19 mouse cellular contexts compared by ENCODE assay signal in the genomic region with DNA sequence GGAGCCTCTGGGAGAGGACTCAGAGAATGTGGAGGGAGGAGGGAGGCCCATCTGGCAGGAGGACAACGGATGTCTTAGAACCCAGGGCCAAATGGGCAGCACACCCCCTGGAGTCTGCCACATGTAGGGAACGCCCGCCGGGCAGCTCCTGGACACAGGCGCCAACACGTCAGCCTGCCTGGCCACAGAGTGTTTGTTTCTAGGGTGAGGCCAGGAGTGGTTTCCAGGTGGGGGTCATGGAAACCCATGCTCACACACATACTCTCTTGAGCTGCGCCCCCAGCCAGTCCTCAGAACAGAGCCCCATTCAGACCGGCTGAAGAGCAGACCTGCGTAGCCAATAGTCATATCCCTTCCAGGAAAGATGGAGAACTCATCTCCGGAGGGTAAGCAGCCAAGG. TPM values are rescaled to one million over a fixed set of nuclear protein-coding genes. Genes with fewer than 3 reads are reported as not detected.
DNase-seq lines count a peak whose midpoint lies in the region; ATAC-seq and TF ChIP-seq lines count a peak whose summit lies in the region.
"Had no signal": no experiment of that assay in that cellular context is flagged by ENCODE, and none has a peak within 500 bp of the region (broad histone marks: within the 10 kb centered on the region; RNA-seq: fewer than 3 reads in every experiment).

No protein-coding gene starts in this region.

- H3K9ac ChIP-seq in embryonic facial prominence, embryonic 14.5 days (ENCODE audit: low read depth, low read length) = no peak overlapping the region
- no peak overlapping the region for H3K9ac ChIP-seq in hindbrain, postnatal 0 days (replicated peaks; ENCODE audit: low read length)
- H3K9ac ChIP-seq in hindbrain, embryonic 13.5 days = no peak overlapping the region
- no peak overlapping the region for H3K9ac ChIP-seq in stomach, postnatal 0 days (ENCODE audit: low read length)
- H3K9ac ChIP-seq: forebrain, embryonic 13.5 days; heart, embryonic 13.5 days had no signal

- H3K4me3 ChIP-seq in embryonic facial prominence, embryonic 14.5 days (ENCODE audit: low read depth, low read length) = no peak overlapping the region
- no peak overlapping the region for H3K4me3 ChIP-seq in embryonic facial prominence, embryonic 10.5 days
- no peak overlapping the region for H3K4me3 ChIP-seq in hindbrain, postnatal 0 days (ENCODE audit: low read length)
- H3K4me3 ChIP-seq in hindbrain, embryonic 13.5 days = no peak overlapping the region
- peak overlapping the region; percentile 68 for H3K4me3 ChIP-seq in testis, adult 2 months (ENCODE audit: control insufficient read depth, low read depth, low read length)
- H3K4me3 ChIP-seq in stomach, postnatal 0 days (ENCODE audit: low read depth, low read length) = no peak overlapping the region
- H3K4me3 ChIP-seq: forebrain, embryonic 13.5 days; heart, embryonic 13.5 days had no signal

- no peak overlapping the region for H3K4me2 ChIP-seq in embryonic facial prominence, embryonic 14.5 days (ENCODE audit: low read depth, low read length)
- no peak overlapping the region for H3K4me2 ChIP-seq in hindbrain, postnatal 0 days (ENCODE audit: low read depth, low read length)
- no peak overlapping the region for H3K4me2 ChIP-seq in hindbrain, embryonic 13.5 days
- no peak overlapping the region for H3K4me2 ChIP-seq in stomach, postnatal 0 days (replicated peaks; ENCODE audit: low read depth)
- H3K4me2 ChIP-seq: forebrain, embryonic 13.5 days; heart, embryonic 13.5 days had no signal

- no peak for TF ChIP-seq CTCF in hindbrain, postnatal 0 days (IDR thresholded peaks at IDR 0.05; ENCODE audit: low read depth)
- TF ChIP-seq CTCF in testis, adult 2 months (IDR thresholded peaks at IDR 0.05; ENCODE audit: control insufficient read depth, insufficient read depth, insufficient replicate concordance, low read depth, low read length) = no peak
- no peak for TF ChIP-seq CTCF in stomach, postnatal 0 days (IDR thresholded peaks at IDR 0.05; ENCODE audit: low read depth)

- ATAC-seq in embryonic facial prominence, embryonic 14.5 days (ENCODE audit: low read depth) = 0 out of 2 replicates have a peak, but pooled peaks have one; percentile 5
- peak; percentile 38; the same call in 1 of the 2 replicates for ATAC-seq in hindbrain, postnatal 0 days
- no peak for ATAC-seq in hindbrain, embryonic 13.5 days (ENCODE audit: low FRiP score)
- peak; percentile 78 for ATAC-seq in stomach, postnatal 0 days (ENCODE audit: low FRiP score, low TSS enrichment)
- ATAC-seq: CD4-positive, CD25-positive, alpha-beta regulatory T cell, adult 4 months; forebrain, embryonic 13.5 days had no signal

- no peaks in the 10 kb centered on the region for H3K36me3 ChIP-seq in embryonic facial prominence, embryonic 14.5 days (ENCODE audit: control insufficient read depth, insufficient read depth, low read length)
- no peaks in the 10 kb centered on the region for H3K36me3 ChIP-seq in embryonic facial prominence, embryonic 10.5 days (replicated peaks)
- H3K36me3 ChIP-seq in hindbrain, postnatal 0 days (ENCODE audit: insufficient read depth, low read length) = no peaks in the 10 kb centered on the region
- no peaks in the 10 kb centered on the region for H3K36me3 ChIP-seq in hindbrain, embryonic 13.5 days
- H3K36me3 ChIP-seq in testis, adult 2 months (ENCODE audit: control insufficient read depth, insufficient read depth, low read length) = no peaks in the 10 kb centered on the region
- H3K36me3 ChIP-seq in stomach, postnatal 0 days (ENCODE audit: control insufficient read depth, insufficient read depth, low read length) = no peaks in the 10 kb centered on the region
- H3K36me3 ChIP-seq: G1E; heart, embryonic 13.5 days had no signal

- 76% methylated on average over 10 of the region's 10 CpGs for WGBS in embryonic facial prominence, embryonic 14.5 days
- 90% methylated on average over 10 of the region's 10 CpGs for WGBS in embryonic facial prominence, embryonic 10.5 days
- WGBS in hindbrain, postnatal 0 days = 68% methylated on average over 10 of the region's 10 CpGs
- WGBS in hindbrain, embryonic 13.5 days = 81% methylated on average over 10 of the region's 10 CpGs
- WGBS in stomach, postnatal 0 days = 61% methylated on average over 10 of the region's 10 CpGs

- H3K27me3 ChIP-seq in embryonic facial prominence, embryonic 14.5 days (replicated peaks; ENCODE audit: control insufficient read depth, insufficient read depth, low read length) = no peaks in the 10 kb centered on the region
- H3K27me3 ChIP-seq in embryonic facial prominence, embryonic 10.5 days (replicated peaks; ENCODE audit: low read depth, poor library complexity, severe bottlenecking) = no peaks in the 10 kb centered on the region
- no peaks in the 10 kb centered on the region for H3K27me3 ChIP-seq in hindbrain, postnatal 0 days (ENCODE audit: insufficient read depth, low read length)
- H3K27me3 ChIP-seq in hindbrain, embryonic 13.5 days = 0 out of 2 replicates have a peak, but pooled peaks cover 4% of the 10 kb centered on the region
- H3K27me3 ChIP-seq in testis, adult 2 months (ENCODE audit: control insufficient read depth, insufficient read depth, low read length) = no peaks in the 10 kb centered on the region
- no peaks in the 10 kb centered on the region for H3K27me3 ChIP-seq in stomach, postnatal 0 days (ENCODE audit: control insufficient read depth, insufficient read depth, low read length)
- H3K27me3 ChIP-seq: forebrain, embryonic 13.5 days; heart, embryonic 13.5 days had no signal

- H3K9me3 ChIP-seq in embryonic facial prominence, embryonic 14.5 days (ENCODE audit: control insufficient read depth, low read length) = no peaks in the 10 kb centered on the region
- no peaks in the 10 kb centered on the region for H3K9me3 ChIP-seq in embryonic facial prominence, embryonic 10.5 days
- no peaks in the 10 kb centered on the region for H3K9me3 ChIP-seq in hindbrain, postnatal 0 days (ENCODE audit: low read length)
- no peaks in the 10 kb centered on the region for H3K9me3 ChIP-seq in hindbrain, embryonic 13.5 days
- H3K9me3 ChIP-seq in stomach, postnatal 0 days (ENCODE audit: control insufficient read depth, low read length) = no peaks in the 10 kb centered on the region
- H3K9me3 ChIP-seq: forebrain, embryonic 13.5 days; heart, embryonic 13.5 days had no signal

- H3K4me1 ChIP-seq in embryonic facial prominence, embryonic 14.5 days (ENCODE audit: control insufficient read depth, insufficient read depth, low read length) = peaks cover 26% of the 10 kb centered on the region
- H3K4me1 ChIP-seq in embryonic facial prominence, embryonic 10.5 days = peaks cover 43% of the 10 kb centered on the region
- peaks cover 8% of the 10 kb centered on the region; the same call in 1 of the 2 replicates for H3K4me1 ChIP-seq in hindbrain, postnatal 0 days (ENCODE audit: insufficient read depth, low read length)
- peaks cover 34% of the 10 kb centered on the region for H3K4me1 ChIP-seq in hindbrain, embryonic 13.5 days (replicated peaks)
- H3K4me1 ChIP-seq in testis, adult 2 months (ENCODE audit: control insufficient read depth, insufficient read depth, low read length) = peaks cover 5% of the 10 kb centered on the region
- H3K4me1 ChIP-seq in stomach, postnatal 0 days (replicated peaks; ENCODE audit: control insufficient read depth, insufficient read depth) = peaks cover 4% of the 10 kb centered on the region; the same call in 1 of the 2 replicates

- H3K27ac ChIP-seq in embryonic facial prominence, embryonic 14.5 days (replicated peaks; ENCODE audit: low read depth, low read length) = no peak overlapping the region; the same call in 1 of the 2 replicates
- H3K27ac ChIP-seq in embryonic facial prominence, embryonic 10.5 days (replicated peaks) = no peak overlapping the region
- no peak overlapping the region for H3K27ac ChIP-seq in hindbrain, postnatal 0 days
- H3K27ac ChIP-seq in hindbrain, embryonic 13.5 days = no peak overlapping the region
- no peak overlapping the region for H3K27ac ChIP-seq in testis, adult 2 months (ENCODE audit: control insufficient read depth, insufficient read depth, low read depth, low read length)
- H3K27ac ChIP-seq in stomach, postnatal 0 days (replicated peaks) = no peak overlapping the region
- H3K27ac ChIP-seq: forebrain, embryonic 13.5 days; heart, embryonic 13.5 days had no signal

- TF ChIP-seq POLR2A in testis, adult 2 months (IDR thresholded peaks at IDR 0.05; ENCODE audit: control insufficient read depth, low read depth, low read length) = no peak

- DNase-seq in embryonic facial prominence, embryonic 14.5 days (ENCODE audit: low spot score) = no peak
- DNase-seq in embryonic facial prominence, embryonic 10.5 days (ENCODE audit: low spot score) = no peak
- DNase-seq in hindbrain, postnatal 0 days (ENCODE audit: low spot score) = no peak
- DNase-seq in testis, postnatal 10 days (ENCODE audit: low spot score) = no peak
- peak; percentile 79 for DNase-seq in stomach, postnatal 0 days (ENCODE audit: low spot score)
- no peak for DNase-seq in urinary bladder, postnatal 4 days (ENCODE audit: low spot score in 2 of 2)
- DNase-seq: adrenal gland, adult 8-10 months; adrenal gland, postnatal 36 days; B cell, adult 2 months; cerebellum, adult 2 months; gastrocnemius, postnatal 14 days; heart, postnatal 36 days had no signal

- no peak for TF ChIP-seq EP300 in stomach, postnatal 0 days (optimal IDR thresholded peaks at IDR 0.05)

RNA-seq across cellular contexts. Expression of a gene that starts 35.4 kb away (rescaled TPM):
- polyA plus RNA-seq in embryonic facial prominence, embryonic 14.5 days (2014; fragmentation: Nextera tagmentation; extraction: Ambion mirVana) = 5.9 and 6.3 TPM in 2 replicates
- 1.9 and 3.1 TPM in 2 replicates for polyA plus RNA-seq in embryonic facial prominence, embryonic 10.5 days (2016; fragmentation: Nextera tagmentation; extraction: Ambion mirVana)
- total RNA-seq in hindbrain, postnatal 0 days (2014; rRNA removed) = 30.4 and 32.2 TPM in 2 replicates
- 2.9 and 3.0 TPM in 2 replicates for polyA plus RNA-seq in hindbrain, postnatal 0 days (2015; fragmentation: Nextera tagmentation; extraction: Ambion mirVana)
- 4.2 TPM in 2 replicates for polyA plus RNA-seq in hindbrain, embryonic 13.5 days (2015; fragmentation: Nextera tagmentation; extraction: Ambion mirVana)
- 7.8 and 8.7 TPM in 2 replicates for polyA plus RNA-seq in testis, adult 2 months (2012; rRNA removed)
- 0.45 and 0.75 TPM in 2 replicates for polyA plus RNA-seq in stomach, postnatal 0 days (2015; fragmentation: Nextera tagmentation; extraction: Ambion mirVana)
- total RNA-seq: granulocyte monocyte progenitor cell, adult 5-6 weeks had no signal
- polyA plus RNA-seq: G1E had no signal
